Mouse (Mus musculus) liver, postnatal 0 days (tissue): ENCODE results near the gene Pla2r1. TPM values are rescaled to one million over a fixed set of nuclear protein-coding genes. Genes with fewer than 3 reads are reported as not detected.
A peak's percentile ranks its signal among the peaks of the same experiment; 100 is the strongest.

ENCODE experiments used
- ATAC-seq: fragments of 200-750 bp; cut with Nextera tagmentation; 2 replicates; pipeline ENCODE4 v1.8.0; 2017; ENCODE audit warnings: mild to moderate bottlenecking, moderate library complexity
- DNase-seq: peaks from one replicate; pipeline ENCODE4 v3.0.0-alpha.2; 2016
- H3K27ac ChIP-seq: fragments of 300-500 bp; sonication (generic); 2 replicates; pipeline ENCODE4 v1.5.1; 2014; ENCODE audit warnings: antibody characterized with exemption, moderate library complexity, mild to moderate bottlenecking, low read depth
- H3K27me3 ChIP-seq: fragments of 300-500 bp; sonication (generic); 2 replicates; pipeline ENCODE4 v1.6.1; 2014; ENCODE audit warnings: low read length, control low read depth, mixed read lengths; ENCODE audit not compliant: insufficient read depth
- H3K36me3 ChIP-seq: fragments of 300-500 bp; sonication (generic); replicated peaks from 2 replicates; pipeline ENCODE4 v1.6.1; 2014; ENCODE audit warnings: mild to moderate bottlenecking, control low read depth, low read length, moderate library complexity, mixed read lengths; ENCODE audit not compliant: insufficient read depth
- H3K4me1 ChIP-seq: fragments of 300-500 bp; sonication (generic); 2 replicates; pipeline ENCODE4 v1.6.1; 2014; ENCODE audit warnings: antibody characterized with exemption, mild to moderate bottlenecking, control low read depth; ENCODE audit not compliant: insufficient read depth
- H3K4me2 ChIP-seq: fragments of 300-500 bp; sonication (generic); 2 replicates; pipeline ENCODE4 v1.6.1; 2014; ENCODE audit warnings: low read depth, mild to moderate bottlenecking, low read length, moderate library complexity, mixed read lengths
- H3K4me3 ChIP-seq: fragments of 300-500 bp; sonication (generic); 2 replicates; pipeline ENCODE4 v1.5.1; 2014; ENCODE audit warnings: low read depth, low read length
- H3K9ac ChIP-seq: fragments of 300-500 bp; sonication (generic); replicated peaks from 2 replicates; pipeline ENCODE4 v1.6.1; 2014; ENCODE audit warnings: mild to moderate bottlenecking, moderate library complexity
- H3K9me3 ChIP-seq: fragments of 300-500 bp; sonication (generic); 2 replicates; pipeline ENCODE4 v1.6.1; 2016; ENCODE audit warnings: mild to moderate bottlenecking, control low read depth, low read length, mixed read lengths
- CTCF ChIP-seq: sonication (generic); IDR thresholded peaks from 2 replicates; pipeline ENCODE4 v1.5.1; 2016; ENCODE audit warnings: antibody characterized with exemption, low read depth
- EP300 ChIP-seq: IDR thresholded peaks from 2 replicates; pipeline ENCODE4 v1.6.1; 2016; ENCODE audit warnings: antibody characterized with exemption, low read depth, mild to moderate bottlenecking
- WGBS: fragments of 180-500 bp; shearing (Covaris S2); extraction: QIAGEN DNeasy Blood & Tissue Kit; methylation state at CpG from one replicate; pipeline ENCODE4 v1.1.7; 2014; ENCODE audit not compliant: insufficient replicate concordance; 5-methylcytosine and 5-hydroxymethylcytosine counted together
- polyA plus RNA-seq: library from polyadenylated mRNA; unstranded; fragments of >200 nt; fragmentation: Nextera tagmentation; extraction: Ambion mirVana; gene quantifications from 2 replicates; pipeline ENCODE4 v1.2.1, GENCODE M21; 2015

Gene Pla2r1
- polyA plus RNA-seq, 1 experiment from 2014 or later, result 0.35 TPM

DNA sequence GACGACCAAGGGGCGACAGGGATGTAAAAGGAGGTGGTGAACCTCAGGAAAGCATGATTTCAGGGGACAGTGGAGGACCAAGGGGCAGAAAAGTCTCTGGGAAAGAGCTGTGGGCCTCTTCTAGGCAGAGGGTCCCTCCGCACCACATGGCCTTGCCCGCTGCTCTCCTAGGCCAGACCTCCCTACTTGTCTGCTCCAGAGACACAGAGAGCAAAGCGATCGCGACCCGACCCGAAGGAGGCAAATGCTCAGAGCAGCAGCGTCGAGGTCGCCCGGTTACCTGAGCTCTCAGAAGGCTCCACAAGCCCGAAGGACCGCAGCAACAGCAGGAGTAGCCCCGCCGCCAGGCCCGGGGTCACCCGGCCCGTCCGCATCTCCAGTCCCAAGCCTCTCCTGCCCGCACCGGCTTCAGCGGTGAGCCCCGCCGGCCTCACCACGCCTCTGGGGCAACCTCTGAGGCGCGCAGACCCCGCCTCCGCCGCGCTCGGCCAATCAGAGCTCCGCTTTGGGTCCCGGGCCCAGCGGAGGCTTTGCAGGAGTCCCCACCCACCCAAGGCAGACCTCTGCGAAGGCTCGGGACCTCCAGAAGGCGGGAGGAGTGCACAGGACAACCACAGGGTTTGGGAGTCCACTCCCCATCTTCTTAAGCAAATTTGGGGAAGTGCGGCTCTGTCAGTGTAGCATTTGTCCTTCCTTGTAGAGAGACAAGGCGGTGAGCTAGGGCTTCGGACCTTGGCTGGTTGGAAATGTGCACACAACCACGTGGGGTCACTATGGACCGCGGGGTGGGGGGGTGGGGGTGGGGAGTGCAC, 170.0 kb downstream of the Pla2r1 start, which contains the start of gene Ly75:
Ly75 (minus strand) TSS at position 446 of the 812 bp plus-strand sequence.
- DNase-seq (peak; percentile 88), ATAC-seq (peak; percentile 98)
- Histone ChIP-seq H3K4me3 (peak within 1 kb of the TSS; percentile 64), H3K27me3 (no peaks in the 10 kb centered on the region), H3K36me3 (no peaks in the 10 kb centered on the region), H3K27ac (peak within 1 kb of the TSS; percentile 50), H3K4me1 (peaks cover 5% of the 10 kb centered on the region; the same call in 1 of the 2 replicates), H3K9ac (peak within 1 kb of the TSS; percentile 67), H3K4me2 (peak within 1 kb of the TSS; percentile 89), H3K9me3 (no peaks in the 10 kb centered on the region)
- WGBS, result under 1% methylated on average over 46 of the region's 46 CpGs
- TF ChIP-seq CTCF, result no peak
- no peak for TF ChIP-seq EP300

- no peak for TF ChIP-seq EP300
- TF ChIP-seq CTCF, result no peak
- peak overlapping the region; percentile 67; the same call in 1 of the 2 replicates for H3K9ac ChIP-seq
- H3K4me1 ChIP-seq, result peaks cover 5% of the 10 kb centered on the region; the same call in 1 of the 2 replicates
- H3K4me3 ChIP-seq, result peak overlapping the region; percentile 64
- no peak for ATAC-seq
- no peaks in the 10 kb centered on the region for H3K27me3 ChIP-seq
- WGBS, result 25% methylated on average over 3 of the region's 3 CpGs
- DNase-seq, result no peak
- H3K36me3 ChIP-seq, result no peaks in the 10 kb centered on the region
- H3K4me2 ChIP-seq, result peak overlapping the region; percentile 89
- no peaks in the 10 kb centered on the region for H3K9me3 ChIP-seq
- peak overlapping the region; percentile 50 for H3K27ac ChIP-seq
These were observed 170.8 kb downstream of the Pla2r1 start for GRCm38 (mm10) chr2:60382346-60382745.

DNA sequence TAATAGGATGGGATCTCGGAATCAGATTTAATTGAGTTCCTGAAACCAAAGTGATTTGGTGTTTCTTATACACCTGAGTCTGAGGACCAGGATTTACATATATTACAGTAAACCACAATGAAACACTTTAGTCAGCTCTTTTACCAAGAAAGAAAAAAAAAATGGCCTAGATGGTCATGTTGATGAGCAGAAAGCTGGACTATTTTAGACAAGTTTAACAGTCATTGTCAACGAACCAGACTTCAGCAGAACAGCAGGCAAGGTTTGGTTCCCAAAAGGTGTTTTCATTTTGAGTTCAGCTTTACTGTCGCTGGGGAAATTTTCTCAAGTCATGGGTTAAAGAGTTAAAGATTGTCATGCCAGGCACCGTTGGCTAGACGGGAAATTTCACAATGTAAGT, 175.8 kb downstream of the Pla2r1 start:
- no peak overlapping the region for H3K4me2 ChIP-seq
- WGBS, result 64% methylated on average over 5 of the region's 5 CpGs
- H3K9ac ChIP-seq, result no peak overlapping the region
- TF ChIP-seq EP300 (no peak), CTCF (no peak)
- H3K4me1 ChIP-seq, result no peaks in the 10 kb centered on the region
- no peaks in the 10 kb centered on the region for H3K9me3 ChIP-seq
- DNase-seq (no peak), ATAC-seq (no peak)
- no peaks in the 10 kb centered on the region; the same call in 1 of the 2 replicates for H3K36me3 ChIP-seq
- H3K4me3 ChIP-seq, result no peak overlapping the region
- H3K27me3 ChIP-seq, result no peaks in the 10 kb centered on the region
- H3K27ac ChIP-seq, result no peak overlapping the region

GRCm38 (mm10) chr2:60375608-60376107, 177.4 kb downstream of the Pla2r1 start:
- ATAC-seq, result no peak
- Histone ChIP-seq H3K36me3 (no peaks in the 10 kb centered on the region; the same call in 1 of the 2 replicates), H3K27me3 (no peaks in the 10 kb centered on the region), H3K4me1 (no peaks in the 10 kb centered on the region), H3K9me3 (no peaks in the 10 kb centered on the region), H3K9ac (no peak overlapping the region), H3K4me3 (no peak overlapping the region), H3K4me2 (no peak overlapping the region), H3K27ac (no peak overlapping the region)
- WGBS, result 83% methylated on average over 15 of the region's 15 CpGs
- DNase-seq, result no peak
- TF ChIP-seq CTCF (no peak), EP300 (no peak)

DNA sequence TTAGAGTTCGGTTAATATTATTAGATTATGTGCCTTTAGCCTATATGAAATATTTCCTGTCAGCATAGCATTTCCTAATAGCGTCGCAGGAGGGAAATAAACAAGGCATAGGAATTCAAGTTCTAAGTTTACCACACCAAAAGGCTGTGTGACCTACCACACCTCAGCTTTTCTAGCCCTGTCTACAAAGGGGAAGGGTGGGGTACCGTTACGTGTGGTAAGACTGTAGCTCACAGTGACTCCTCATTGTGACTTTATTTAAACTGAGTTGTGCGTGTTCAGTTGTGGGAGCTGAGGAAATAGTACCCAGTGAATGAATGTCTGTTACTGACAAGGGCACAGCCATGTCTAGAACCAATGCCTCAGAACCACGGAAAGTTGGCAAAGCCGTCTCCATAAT, 178.0 kb downstream of the Pla2r1 start:
- ATAC-seq, result no peak
- Histone ChIP-seq H3K9me3 (no peaks in the 10 kb centered on the region), H3K4me1 (no peaks in the 10 kb centered on the region), H3K36me3 (no peaks in the 10 kb centered on the region; the same call in 1 of the 2 replicates), H3K9ac (no peak overlapping the region), H3K4me3 (no peak overlapping the region), H3K27ac (no peak overlapping the region), H3K27me3 (no peaks in the 10 kb centered on the region), H3K4me2 (no peak overlapping the region)
- no peak for TF ChIP-seq CTCF
- no peak for TF ChIP-seq EP300
- no peak for DNase-seq
- 82% methylated on average over 8 of the region's 8 CpGs for WGBS

DNA sequence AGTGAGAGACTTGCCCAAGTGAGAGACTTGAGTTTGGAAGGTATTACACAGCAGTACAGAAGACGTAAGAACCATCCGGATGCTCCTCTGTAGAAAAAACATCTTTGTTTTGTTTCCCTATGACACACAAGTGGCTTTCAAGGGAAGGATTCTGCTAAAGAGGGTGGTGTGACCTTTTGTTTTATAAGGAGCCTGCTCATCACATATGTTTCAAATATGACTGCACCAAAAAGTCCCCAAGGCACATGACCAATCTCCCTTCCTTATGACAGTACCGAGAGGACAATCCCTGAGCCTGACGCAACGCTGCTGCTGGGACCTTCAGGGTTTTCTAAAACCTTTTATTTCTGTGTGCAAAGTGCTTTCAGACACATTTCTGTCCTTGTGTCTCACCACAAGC, 182.9 kb downstream of the Pla2r1 start:
- H3K4me1 ChIP-seq, result no peaks in the 10 kb centered on the region
- H3K9ac ChIP-seq, result no peak overlapping the region
- H3K36me3 ChIP-seq, result no peaks in the 10 kb centered on the region; the same call in 1 of the 2 replicates
- TF ChIP-seq EP300 (no peak), CTCF (no peak)
- DNase-seq (no peak), ATAC-seq (no peak)
- no peaks in the 10 kb centered on the region for H3K9me3 ChIP-seq
- no peak overlapping the region for H3K27ac ChIP-seq
- no peaks in the 10 kb centered on the region for H3K27me3 ChIP-seq
- WGBS, result 87% methylated on average over 5 of the region's 5 CpGs
- no peak overlapping the region for H3K4me2 ChIP-seq
- no peak overlapping the region for H3K4me3 ChIP-seq
